Mouse (Mus musculus) kidney, embryonic 15.5 days (tissue): ENCODE measurements around the gene Tsku. TPM values are rescaled to one million over a fixed set of nuclear protein-coding genes. Genes with fewer than 3 reads are reported as not detected.

ENCODE experiments used
- ATAC-seq: fragments of 200-750 bp; cut with Nextera tagmentation; replicated peaks from 2 replicates; pipeline ENCODE4 v1.8.0; 2017; ENCODE audit warnings: moderate TSS enrichment; ENCODE audit not compliant: low FRiP score
- H3K27ac ChIP-seq: fragments of 300-500 bp; sonication (generic); 2 replicates; pipeline ENCODE4 v1.5.1; 2015; ENCODE audit warnings: mild to moderate bottlenecking, inconsistent platforms
- H3K27me3 ChIP-seq: fragments of 300-500 bp; sonication (generic); 2 replicates; pipeline ENCODE4 v1.6.1; 2015; ENCODE audit warnings: inconsistent platforms
- H3K36me3 ChIP-seq: fragments of 300-500 bp; sonication (generic); 2 replicates; pipeline ENCODE4 v1.6.1; 2015; ENCODE audit warnings: inconsistent platforms
- H3K4me1 ChIP-seq: fragments of 300-500 bp; sonication (generic); 2 replicates; pipeline ENCODE4 v1.6.1; 2015; ENCODE audit warnings: inconsistent platforms
- H3K4me2 ChIP-seq: fragments of 300-500 bp; sonication (generic); 2 replicates; pipeline ENCODE4 v1.6.1; 2015; ENCODE audit warnings: moderate library complexity, mild to moderate bottlenecking, inconsistent platforms
- H3K4me3 ChIP-seq: fragments of 300-500 bp; sonication (generic); replicated peaks from 2 replicates; pipeline ENCODE4 v1.5.1; 2015; ENCODE audit warnings: mild to moderate bottlenecking, inconsistent platforms
- H3K9ac ChIP-seq: fragments of 300-500 bp; sonication (generic); 2 replicates; pipeline ENCODE4 v1.6.1; 2015; ENCODE audit warnings: mild to moderate bottlenecking, inconsistent platforms
- H3K9me3 ChIP-seq: fragments of 300-500 bp; sonication (generic); replicated peaks from 2 replicates; pipeline ENCODE4 v1.6.1; 2016; ENCODE audit warnings: inconsistent platforms
- WGBS: fragments of 180-500 bp; shearing (Covaris S2); methylation state at CpG from one replicate; pipeline ENCODE4 v1.1.7; 2015; ENCODE audit warnings: mixed read lengths; 5-methylcytosine and 5-hydroxymethylcytosine counted together
- polyA plus RNA-seq: library from polyadenylated mRNA; unstranded; fragments of >200 nt; fragmentation: Nextera tagmentation; extraction: Ambion mirVana; gene quantifications from 2 replicates; pipeline ENCODE4 v1.2.1, GENCODE M21; 2015

Tsku gene
- polyA plus RNA-seq, 1 experiment from 2014 or later = 10.0 TPM

DNA sequence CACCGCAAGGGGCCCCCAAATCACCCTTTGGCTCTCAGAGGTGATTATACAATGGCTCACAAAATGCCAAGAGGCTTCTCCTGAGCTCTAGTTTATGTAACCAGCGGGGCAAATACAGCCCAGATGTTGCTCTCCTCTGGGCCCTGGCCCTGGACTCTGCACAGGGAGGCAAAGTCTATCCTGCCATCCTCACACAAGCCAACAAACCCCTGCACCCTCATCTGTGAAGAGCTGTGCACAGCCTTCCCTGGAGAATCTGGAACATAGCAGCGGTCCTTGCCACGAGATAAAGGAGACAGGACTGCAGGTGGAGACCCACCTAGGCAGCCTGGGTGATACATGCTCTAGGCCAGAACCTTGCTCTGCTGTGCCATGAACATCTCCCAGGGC is 6.2 kb downstream of the Tsku start:
- peak overlapping the region; percentile 59 for H3K27ac ChIP-seq

DNA sequence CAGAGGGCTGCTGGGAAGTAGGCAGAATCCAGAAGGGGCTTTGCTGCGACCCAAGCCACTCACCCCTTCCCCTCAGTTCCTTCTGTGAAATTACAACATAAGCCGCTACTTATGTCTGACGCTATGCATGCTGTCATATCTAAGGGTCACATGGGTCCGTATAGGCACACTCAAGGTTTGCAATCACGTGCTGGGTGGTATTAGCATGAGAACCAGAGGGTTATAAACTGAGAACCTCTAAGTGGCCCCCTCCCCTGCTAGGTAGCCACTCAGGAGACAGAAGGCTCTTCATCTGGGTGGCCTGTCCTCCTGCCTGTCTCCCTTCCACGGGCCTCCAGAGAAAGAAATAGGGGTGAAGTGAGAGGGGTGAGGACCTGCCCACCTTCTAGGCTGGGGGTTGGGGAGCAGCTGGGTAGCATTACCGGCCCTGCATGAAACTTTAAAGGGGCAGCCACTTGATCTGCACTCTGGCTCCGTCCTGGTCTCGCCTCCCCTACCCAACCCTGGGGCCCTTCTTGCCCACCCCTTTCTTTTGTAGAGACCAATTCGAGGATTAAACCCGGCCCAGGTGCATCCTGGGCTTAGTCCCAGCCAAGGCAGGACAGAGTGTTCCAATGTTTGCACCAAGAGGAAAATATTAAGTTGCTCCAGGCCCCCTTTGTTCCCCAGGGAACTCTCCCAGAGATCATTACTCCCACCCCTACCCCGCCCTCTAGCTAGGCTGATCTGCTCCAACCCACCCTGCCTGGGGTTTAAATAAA is 6.8 kb downstream of the Tsku start:
- H3K36me3 ChIP-seq = peaks cover 28% of the 10 kb centered on the region
- ATAC-seq = peak; percentile 33
- no peak overlapping the region for H3K4me2 ChIP-seq
- no peak overlapping the region for H3K4me3 ChIP-seq
- H3K27me3 ChIP-seq = no peaks in the 10 kb centered on the region
- no peak overlapping the region for H3K9ac ChIP-seq
- H3K4me1 ChIP-seq = peaks cover 43% of the 10 kb centered on the region
- no peaks in the 10 kb centered on the region for H3K9me3 ChIP-seq
- 32% methylated on average over 12 of the region's 12 CpGs for WGBS
- H3K27ac ChIP-seq = peak overlapping the region; percentile 59

More for the DNA sequence above, 6.2 kb downstream of the Tsku start:
- no peak overlapping the region for H3K4me2 ChIP-seq
- H3K9me3 ChIP-seq = no peaks in the 10 kb centered on the region
- no peak overlapping the region for H3K4me3 ChIP-seq
- H3K36me3 ChIP-seq = peaks cover 28% of the 10 kb centered on the region
- WGBS = 39% methylated on average over 4 of the region's 4 CpGs
- H3K4me1 ChIP-seq = peaks cover 49% of the 10 kb centered on the region
- no peaks in the 10 kb centered on the region for H3K27me3 ChIP-seq
- no peak overlapping the region for H3K9ac ChIP-seq
- 0 out of 2 replicates have a peak, but pooled peaks have one; percentile 2 for ATAC-seq

DNA sequence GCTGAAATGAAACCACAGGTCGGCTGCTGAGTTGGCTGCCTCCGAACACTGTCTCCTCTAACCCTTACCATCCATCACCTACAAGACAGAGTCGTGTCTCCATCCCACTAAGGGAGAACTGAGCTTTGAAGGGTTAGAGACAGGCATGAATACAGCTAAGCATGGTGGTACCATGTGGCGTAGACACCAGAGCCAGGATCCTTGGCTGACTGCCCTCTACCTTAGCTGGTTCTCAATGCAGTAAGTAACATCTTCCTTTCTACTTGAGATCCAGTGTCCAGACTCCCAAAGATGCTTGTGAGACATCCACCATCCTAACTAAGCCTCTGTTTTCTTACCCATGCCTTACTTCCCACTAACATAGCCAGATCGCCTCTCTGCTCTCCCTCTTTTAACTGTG is 7.5 kb downstream of the Tsku start:
- Histone ChIP-seq H3K4me2 (no peak overlapping the region), H3K9ac (no peak overlapping the region), H3K9me3 (no peaks in the 10 kb centered on the region), H3K27me3 (no peaks in the 10 kb centered on the region), H3K27ac (no peak overlapping the region), H3K36me3 (peaks cover 28% of the 10 kb centered on the region), H3K4me3 (no peak overlapping the region), H3K4me1 (peaks cover 36% of the 10 kb centered on the region)
- no peak for ATAC-seq
- 77% methylated on average over 5 of the region's 5 CpGs for WGBS

DNA sequence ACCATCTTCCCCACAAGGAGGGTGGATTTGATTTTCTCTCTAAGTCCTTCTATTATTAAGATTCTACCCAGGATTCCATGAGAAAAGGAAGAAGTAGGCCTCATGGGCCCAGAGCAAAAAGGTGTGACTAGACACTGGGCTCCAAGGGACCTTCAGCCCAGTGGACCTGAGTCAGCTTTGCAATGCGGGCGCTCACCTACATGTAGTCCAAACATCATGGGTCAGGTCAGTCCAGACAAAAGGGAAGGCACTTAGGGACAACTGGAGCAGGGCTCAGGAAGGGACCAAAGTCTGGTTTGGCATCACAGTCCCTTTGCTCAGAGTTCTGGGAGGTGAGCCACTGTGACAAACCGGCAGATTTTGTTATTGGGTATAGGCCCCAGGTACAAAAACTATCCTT is 9.6 kb downstream of the Tsku start:
- no peak overlapping the region for H3K4me2 ChIP-seq
- H3K27ac ChIP-seq = no peak overlapping the region
- H3K4me3 ChIP-seq = no peak overlapping the region
- peaks cover 27% of the 10 kb centered on the region for H3K4me1 ChIP-seq
- 92% methylated on average over 3 of the region's 3 CpGs for WGBS
- no peaks in the 10 kb centered on the region for H3K27me3 ChIP-seq
- H3K9me3 ChIP-seq = no peaks in the 10 kb centered on the region
- peaks cover 28% of the 10 kb centered on the region for H3K36me3 ChIP-seq
- H3K9ac ChIP-seq = no peak overlapping the region
- no peak for ATAC-seq

DNA sequence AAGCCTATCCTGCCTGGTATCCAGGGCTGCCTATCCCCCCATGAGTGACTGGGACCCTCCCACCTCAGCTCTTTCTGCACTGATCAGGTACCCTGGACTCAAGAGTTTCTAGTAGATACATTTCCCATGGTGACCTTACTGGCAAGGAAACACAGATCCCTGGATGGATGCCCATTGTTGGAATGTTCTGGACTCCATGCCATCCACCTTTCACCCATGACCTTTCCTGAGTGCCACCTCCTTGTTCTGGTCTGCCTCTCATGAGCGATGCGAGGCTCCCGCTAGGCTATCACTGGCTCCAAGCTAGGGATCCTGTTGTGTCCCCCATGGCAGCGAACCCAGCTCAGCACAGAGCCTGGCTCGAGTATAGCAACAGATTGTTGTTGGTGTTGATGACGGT is 11.3 kb downstream of the Tsku start:
- H3K27me3 ChIP-seq = no peaks in the 10 kb centered on the region
- no peaks in the 10 kb centered on the region for H3K9me3 ChIP-seq
- no peak overlapping the region for H3K4me2 ChIP-seq
- H3K9ac ChIP-seq = no peak overlapping the region
- peaks cover 10% of the 10 kb centered on the region for H3K4me1 ChIP-seq
- ATAC-seq = no peak
- H3K36me3 ChIP-seq = peaks cover 28% of the 10 kb centered on the region
- no peak overlapping the region for H3K4me3 ChIP-seq
- H3K27ac ChIP-seq = no peak overlapping the region
- WGBS = 90% methylated on average over 6 of the region's 6 CpGs

DNA sequence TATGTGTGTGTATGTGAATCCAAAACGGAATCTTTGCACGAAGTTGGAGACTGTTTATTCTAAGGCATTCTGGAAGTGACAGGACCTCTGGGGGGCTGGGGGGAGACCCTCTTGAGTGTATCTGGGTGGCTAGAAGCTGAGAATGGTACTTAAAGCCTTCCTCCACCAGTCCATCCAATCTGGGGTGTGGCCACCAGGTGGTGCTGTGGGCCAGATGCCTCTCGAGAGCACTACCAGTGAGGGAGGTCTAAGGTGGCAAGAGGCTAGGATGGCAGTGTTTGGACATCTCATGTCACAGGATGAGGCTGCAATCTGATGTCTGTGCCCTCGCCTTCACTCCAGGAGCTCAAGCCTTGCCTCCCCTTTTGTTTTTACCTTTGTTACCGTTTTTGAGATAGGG is 12.0 kb downstream of the Tsku start:
- Histone ChIP-seq H3K4me3 (no peak overlapping the region), H3K9ac (no peak overlapping the region), H3K9me3 (no peaks in the 10 kb centered on the region), H3K36me3 (peaks cover 28% of the 10 kb centered on the region), H3K27me3 (no peaks in the 10 kb centered on the region), H3K4me2 (no peak overlapping the region), H3K4me1 (peaks cover 3% of the 10 kb centered on the region), H3K27ac (no peak overlapping the region)
- WGBS = 17% methylated on average over 5 of the region's 5 CpGs
- peak; percentile 22; the same call in 1 of the 2 replicates for ATAC-seq

DNA sequence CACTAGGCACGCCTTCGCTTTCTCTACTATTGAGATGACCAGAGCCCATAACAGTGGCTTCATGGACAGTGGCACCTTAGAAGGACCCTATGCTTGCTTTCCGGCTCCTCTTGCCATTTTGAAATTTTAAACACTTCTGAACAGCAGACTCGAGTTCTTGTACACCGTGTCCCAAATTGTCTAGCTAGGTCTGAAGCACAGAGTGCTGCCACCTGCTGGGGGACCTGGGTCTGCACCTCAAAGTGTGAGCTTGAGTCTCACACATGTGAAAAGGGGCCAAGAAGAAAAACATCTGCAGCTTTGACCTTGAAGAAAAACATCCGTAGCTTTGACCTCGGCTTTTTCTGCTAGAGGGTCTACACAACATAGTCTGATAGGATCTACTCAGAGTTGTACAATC is 13.1 kb downstream of the Tsku start:
- ATAC-seq = no peak
- H3K4me2 ChIP-seq = no peak overlapping the region
- peaks cover 28% of the 10 kb centered on the region for H3K36me3 ChIP-seq

DNA sequence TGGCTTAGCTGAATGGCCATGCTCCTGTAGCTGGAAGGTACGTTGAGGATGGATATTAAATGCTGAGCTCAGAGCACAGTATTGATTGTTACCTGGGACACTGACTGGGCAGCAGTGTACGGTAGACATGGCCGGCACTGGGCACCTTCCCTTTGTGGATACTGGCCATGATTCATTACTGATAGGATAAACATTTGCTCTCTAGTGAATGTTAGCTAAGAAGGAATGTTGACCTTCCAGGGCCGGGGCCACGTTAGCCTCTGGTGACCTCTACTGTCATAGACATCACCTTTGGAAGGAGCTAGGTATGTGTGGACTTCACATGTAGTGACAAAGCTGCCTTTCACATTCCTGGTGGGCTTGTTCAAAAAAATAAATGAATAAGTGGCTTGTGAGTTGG is 13.7 kb downstream of the Tsku start:
- Histone ChIP-seq H3K4me2 (no peak overlapping the region), H3K9ac (no peak overlapping the region), H3K4me1 (no peaks in the 10 kb centered on the region), H3K36me3 (peaks cover 24% of the 10 kb centered on the region), H3K27ac (no peak overlapping the region), H3K9me3 (no peaks in the 10 kb centered on the region), H3K27me3 (peaks cover 3% of the 10 kb centered on the region; the same call in 1 of the 2 replicates), H3K4me3 (no peak overlapping the region)
- 66% methylated on average over 5 of the region's 5 CpGs for WGBS
- ATAC-seq = no peak

More for the DNA sequence above, 13.1 kb downstream of the Tsku start:
- Histone ChIP-seq H3K4me3 (no peak overlapping the region), H3K4me1 (no peaks in the 10 kb centered on the region), H3K9ac (no peak overlapping the region), H3K27ac (no peak overlapping the region), H3K9me3 (no peaks in the 10 kb centered on the region), H3K27me3 (no peaks in the 10 kb centered on the region)
- WGBS = 50% methylated on average over 7 of the region's 7 CpGs

DNA sequence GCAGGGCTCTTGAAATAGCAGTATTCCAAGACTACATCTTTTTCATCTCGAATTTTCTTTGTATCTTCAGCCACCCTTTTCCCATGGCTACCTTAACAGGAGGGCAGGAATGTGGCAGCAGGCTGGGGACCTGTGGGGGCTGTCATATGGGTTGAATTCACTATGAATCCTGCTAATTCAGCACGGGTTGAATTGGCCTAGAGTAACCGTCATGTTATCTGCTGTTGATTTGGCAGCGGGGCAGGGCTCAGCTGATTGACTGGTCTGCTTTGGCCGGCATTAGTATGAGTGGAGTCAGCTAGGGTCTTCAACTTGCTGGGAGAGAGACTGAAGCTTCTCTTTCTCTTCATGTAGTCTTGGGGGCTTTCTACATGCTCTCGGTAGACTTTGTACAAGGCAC is 16.1 kb downstream of the Tsku start:
- 64% methylated on average over 6 of the region's 6 CpGs for WGBS
- peaks cover 6% of the 10 kb centered on the region; the same call in 1 of the 2 replicates for H3K27me3 ChIP-seq
- no peak for ATAC-seq
- H3K9me3 ChIP-seq = no peaks in the 10 kb centered on the region
- no peak overlapping the region for H3K27ac ChIP-seq
- H3K36me3 ChIP-seq = peaks cover 2% of the 10 kb centered on the region
- peaks cover 9% of the 10 kb centered on the region for H3K4me1 ChIP-seq
- H3K9ac ChIP-seq = no peak overlapping the region
- no peak overlapping the region for H3K4me3 ChIP-seq
- H3K4me2 ChIP-seq = no peak overlapping the region

DNA sequence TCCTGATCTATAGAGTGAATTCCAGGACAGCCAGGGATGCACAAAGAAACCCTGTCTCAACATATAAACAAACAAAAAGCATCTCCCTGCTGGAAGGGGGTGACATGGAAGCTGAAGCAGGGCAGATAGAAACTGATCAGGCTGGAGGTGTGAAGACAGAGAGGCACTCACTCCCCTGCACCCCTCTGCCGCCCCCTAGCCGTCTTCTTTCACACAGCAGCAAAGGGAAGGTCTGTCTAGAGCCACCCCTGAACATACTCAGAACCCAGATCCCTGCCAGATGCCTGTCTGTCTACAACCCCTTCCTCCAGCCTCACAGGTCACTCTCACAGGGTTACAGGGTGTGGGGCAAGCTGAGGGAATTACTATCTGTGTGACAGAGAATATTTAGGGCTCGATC is 16.8 kb downstream of the Tsku start:
- Histone ChIP-seq H3K4me3 (no peak overlapping the region), H3K4me2 (no peak overlapping the region), H3K27me3 (peaks cover 6% of the 10 kb centered on the region; the same call in 1 of the 2 replicates), H3K27ac (no peak overlapping the region), H3K36me3 (no peaks in the 10 kb centered on the region), H3K9ac (no peak overlapping the region), H3K4me1 (peaks cover 9% of the 10 kb centered on the region), H3K9me3 (no peaks in the 10 kb centered on the region)
- WGBS = 9% methylated on average over 3 of the region's 3 CpGs
- ATAC-seq = no peak

DNA sequence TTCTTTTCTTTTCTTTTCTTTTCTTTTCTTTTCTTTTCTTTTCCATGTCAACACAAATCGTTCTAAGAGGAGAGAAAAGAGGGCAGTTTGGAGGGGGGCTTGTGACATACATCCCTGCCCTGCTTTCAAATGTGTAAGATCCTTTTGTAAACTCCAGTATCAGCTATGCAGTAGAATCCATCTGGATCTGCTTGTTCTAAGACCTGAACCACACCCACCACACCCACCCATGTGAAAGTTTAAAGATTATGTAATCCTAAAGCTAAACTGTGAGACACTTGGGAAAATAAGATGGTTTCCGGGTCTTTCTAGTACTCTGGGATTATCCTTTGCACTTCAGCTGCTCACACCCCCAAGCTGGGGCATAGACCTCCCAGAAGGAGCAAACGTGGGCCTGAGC is 18.9 kb downstream of the Tsku start:
- ATAC-seq = no peak
- Histone ChIP-seq H3K36me3 (no peaks in the 10 kb centered on the region), H3K4me2 (no peak overlapping the region), H3K9me3 (no peaks in the 10 kb centered on the region), H3K27ac (no peak overlapping the region), H3K27me3 (peaks cover 6% of the 10 kb centered on the region; the same call in 1 of the 2 replicates), H3K4me1 (peaks cover 9% of the 10 kb centered on the region), H3K9ac (no peak overlapping the region), H3K4me3 (no peak overlapping the region)
- 57% methylated on average over 3 of the region's 3 CpGs for WGBS

DNA sequence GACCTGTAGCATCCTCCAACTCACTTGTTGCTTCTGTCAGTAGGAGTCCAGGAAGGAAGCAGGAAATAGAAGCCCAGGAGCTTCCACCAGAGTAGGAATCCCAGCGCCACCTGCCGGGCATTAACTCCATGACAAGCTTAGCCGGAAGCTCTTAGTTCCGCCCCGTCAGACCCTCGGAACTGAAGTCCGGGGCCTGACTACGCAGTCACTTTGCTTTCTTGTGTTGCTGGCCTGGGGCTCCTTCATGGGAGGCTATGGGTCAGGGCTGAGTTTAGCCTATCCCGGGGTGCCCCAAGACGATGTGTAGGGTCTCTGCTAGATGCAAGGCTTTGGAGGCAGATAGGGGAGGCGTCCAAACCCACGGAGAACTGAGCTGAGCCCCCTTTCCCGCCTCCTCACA is 19.7 kb downstream of the Tsku start:
- no peak overlapping the region for H3K27ac ChIP-seq
- peak; percentile 86 for ATAC-seq
- no peaks in the 10 kb centered on the region for H3K9me3 ChIP-seq
- WGBS = 5% methylated on average over 13 of the region's 13 CpGs
- H3K9ac ChIP-seq = peak overlapping the region; percentile 51
- peaks cover 6% of the 10 kb centered on the region; the same call in 1 of the 2 replicates for H3K27me3 ChIP-seq
- no peaks in the 10 kb centered on the region for H3K36me3 ChIP-seq
- H3K4me3 ChIP-seq = peak overlapping the region; percentile 40
- peaks cover 9% of the 10 kb centered on the region for H3K4me1 ChIP-seq
- peak overlapping the region; percentile 69 for H3K4me2 ChIP-seq

DNA sequence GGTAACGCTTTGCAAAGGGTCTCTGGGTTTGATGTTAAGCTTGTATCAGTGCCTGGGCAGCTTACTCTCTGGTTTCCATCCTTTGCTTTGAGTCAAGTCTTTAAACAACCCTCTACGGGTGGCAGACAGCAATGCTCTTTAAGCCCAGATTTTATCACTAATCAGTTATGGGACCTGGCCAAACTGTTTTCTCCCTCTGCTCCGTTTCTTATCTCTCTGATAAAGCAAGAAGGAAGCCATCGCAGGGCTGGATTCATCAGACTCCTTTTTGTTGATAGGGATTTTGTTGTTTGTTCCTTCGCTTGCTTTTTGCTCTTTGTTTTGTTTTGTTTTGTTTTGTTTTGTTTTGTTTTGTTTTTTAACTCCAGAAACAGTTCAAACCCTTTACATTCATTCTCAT is 20.8 kb downstream of the Tsku start:
- Histone ChIP-seq H3K36me3 (no peaks in the 10 kb centered on the region), H3K9me3 (no peaks in the 10 kb centered on the region), H3K9ac (no peak overlapping the region), H3K4me2 (no peak overlapping the region), H3K4me3 (no peak overlapping the region), H3K27ac (no peak overlapping the region), H3K4me1 (peaks cover 17% of the 10 kb centered on the region), H3K27me3 (peaks cover 6% of the 10 kb centered on the region; the same call in 1 of the 2 replicates)
- 70% methylated on average over 5 of the region's 5 CpGs for WGBS
- ATAC-seq = no peak
